Mouse (Mus musculus): ENCODE measurements around the gene Tcl1b1.
"Not testable (repeated sequence)": the region's sequence is repeated elsewhere in the genome, so short reads cannot be mapped to it uniquely, and the experiment has no call there.

- TF ChIP-seq POLR2A (IDR thresholded peaks at IDR 0.05; ENCODE audit: borderline replicate concordance, insufficient read depth, low read length); CTCF (IDR thresholded peaks at IDR 0.05; ENCODE audit: borderline replicate concordance, insufficient read depth, low read depth, low read length): not testable (repeated sequence)
Observed at GRCm38 (mm10) chr12:105155286-105155685, 4.2 kb upstream of the Tcl1b1 start.
